Mouse (Mus musculus) inflammation-experienced regulatory T-cells, adult 6 months (primary cell): Measurements from ENCODE around the gene Tmem233. TPM values are rescaled to one million over a fixed set of nuclear protein-coding genes. Genes with fewer than 3 reads are reported as not detected.

Source experiments
- ATAC-seq: one replicate; pipeline ENCODE4 v1.8.0; 2017
- polyA plus RNA-seq, 3 experiments: library from polyadenylated mRNA; unstranded; fragments of 100-300 nt; shearing (Covaris generic); gene quantifications; one replicate each; pipeline ENCODE4 v1.2.1; 2017

Gene Tmem233
- polyA plus RNA-seq, 3 experiments from 2014 or later = not detected

DNA sequence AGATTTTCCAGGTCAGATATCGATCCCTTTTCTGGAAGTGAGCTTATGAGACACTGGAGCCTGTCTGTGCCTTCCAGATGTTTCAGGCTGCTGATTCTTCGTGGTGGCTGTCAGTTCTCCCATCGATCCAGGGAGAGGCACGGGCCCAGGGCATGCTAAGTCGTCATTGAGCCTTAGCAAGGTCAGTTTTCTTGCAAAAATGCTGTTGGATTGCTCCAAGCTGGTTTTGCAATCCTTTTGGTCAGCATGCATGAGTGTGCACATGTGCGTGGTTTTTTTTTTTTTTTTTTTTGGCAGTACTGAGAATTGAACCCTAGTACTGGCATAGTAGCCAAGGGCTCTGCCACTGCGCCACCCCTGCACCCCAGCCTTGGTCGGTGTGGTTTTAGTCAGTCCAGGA lies 79.9 kb downstream of the Tmem233 start:
- no peak for ATAC-seq

DNA sequence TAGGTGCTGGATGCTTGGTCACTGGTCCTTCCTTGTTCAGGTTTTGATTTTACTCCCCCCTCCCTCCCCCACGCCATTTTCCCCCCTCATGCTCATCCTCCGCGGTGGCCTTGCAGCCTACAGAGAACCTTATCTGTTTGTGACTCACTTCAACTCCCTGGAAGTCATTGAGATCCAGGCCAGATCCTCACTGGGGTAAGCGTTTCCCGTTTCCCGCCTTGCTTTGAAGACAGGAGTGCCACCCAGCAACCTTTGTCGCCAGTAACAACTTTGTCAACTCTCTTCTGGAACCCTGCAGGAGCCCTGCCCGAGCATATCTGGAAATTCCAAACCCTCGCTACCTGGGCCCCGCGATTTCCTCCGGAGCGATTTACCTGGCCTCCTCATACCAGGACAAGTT lies 85.7 kb downstream of the Tmem233 start:
- no peak for ATAC-seq

DNA sequence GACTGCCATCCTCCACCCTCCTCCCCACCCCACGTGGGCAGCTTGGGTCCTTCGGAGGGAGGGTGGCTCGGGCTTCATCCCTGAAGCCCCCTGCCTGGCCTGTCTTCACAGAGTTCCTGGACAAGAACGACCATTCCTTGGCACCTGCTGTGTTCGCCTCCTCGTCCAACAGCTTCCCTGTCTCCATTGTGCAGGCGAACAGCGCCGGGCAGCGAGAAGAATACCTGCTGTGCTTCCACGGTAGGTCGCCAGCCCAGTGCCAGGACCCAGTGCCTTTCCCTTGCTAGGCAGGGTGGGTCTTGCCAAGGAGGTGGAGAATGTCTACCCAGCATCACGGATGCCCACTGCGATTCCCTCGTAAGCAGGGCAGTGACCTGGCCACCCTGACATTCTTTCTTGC lies 88.9 kb downstream of the Tmem233 start:
- ATAC-seq = no peak

DNA sequence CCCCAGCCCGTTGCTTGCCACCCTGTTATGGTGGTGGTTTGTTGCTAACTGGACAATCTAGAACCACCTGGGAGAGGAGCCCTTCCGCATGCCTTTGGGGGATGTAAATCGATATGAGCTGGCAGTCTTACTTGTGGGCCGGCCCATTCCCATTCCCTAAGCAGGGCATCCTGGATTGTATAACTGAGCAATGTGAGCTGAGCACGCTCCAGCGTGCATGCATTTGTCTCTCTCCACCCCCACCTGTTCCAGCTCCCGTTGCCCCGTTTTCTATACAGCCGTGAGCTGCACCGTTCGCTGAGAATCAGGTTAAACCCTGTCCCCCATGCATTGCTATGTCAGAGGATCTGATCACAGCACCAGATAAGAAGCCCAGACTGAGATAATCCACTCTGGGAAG lies 91.3 kb downstream of the Tmem233 start:
- ATAC-seq = no peak

Other genes starting within 250 kb of the Tmem233 start
- gene Cit, start 238.0 kb downstream of the Tmem233 start, polyA plus RNA-seq = 10 to 100 TPM in 1 of 3 experiments, 1 to 10 TPM in 2; 2.9 to 27.5 (median 4.1) TPM
- gene Prkab1, start 58.7 kb downstream of the Tmem233 start, polyA plus RNA-seq = 10 to 100 TPM; 41.7 to 44.3 (median 43.6) TPM
- gene Ccdc60, start 205.7 kb upstream of the Tmem233 start, polyA plus RNA-seq = under 1 TPM in 1 of 3 experiments, not detected in 2; 0.12 TPM